Mouse (Mus musculus) heart, adult 2 months (tissue): ENCODE measurements at regions not wholly inside any gene's neighbourhood (a gene's known extent, or its start where the extent isn't known, plus 50 kb on each side); places are given as distances from the start of the nearest gene placed in this dataset.

Source experiments
- CTCF ChIP-seq: fragments of 200-600 bp; IDR thresholded peaks from 2 replicates; pipeline ENCODE4 v1.8.1; 2022; ENCODE audit warnings: antibody characterized with exemption, mild to moderate bottlenecking, moderate library complexity
- POLR2A ChIP-seq: fragments of 200-500 bp; IDR thresholded peaks from 2 replicates; pipeline ENCODE4 v1.6.1; 2011; ENCODE audit warnings: mild to moderate bottlenecking, low read depth, low read length, control low read depth; ENCODE audit not compliant: insufficient read depth

- TF ChIP-seq POLR2A, result no peak
- peak; percentile 23 for TF ChIP-seq CTCF
These were observed 428.4 kb upstream of the Robo2 start for GRCm38 (mm10) chr16:74840006-74840405.
